In the genomic region with DNA sequence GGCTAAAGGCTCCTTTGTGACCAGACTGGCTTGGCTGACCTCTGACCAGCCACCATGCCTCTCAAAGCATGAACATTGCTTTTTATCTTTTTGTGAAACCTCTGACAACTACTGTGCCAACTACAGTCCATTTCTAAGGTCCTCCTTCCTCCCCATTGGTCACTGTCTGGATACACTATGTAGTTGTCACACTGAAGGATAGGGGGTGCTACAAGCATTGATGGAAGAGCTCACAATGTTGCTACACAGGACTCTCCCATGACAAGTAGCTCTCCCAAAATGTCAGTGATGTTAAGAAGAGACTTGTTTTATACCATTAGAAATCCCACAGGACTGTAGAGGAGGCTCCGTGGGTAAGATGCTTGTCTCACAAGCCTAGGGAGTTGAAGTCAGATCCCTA, we compare ENCODE assay signal across 22 mouse cellular contexts.
DNase-seq lines count a peak whose midpoint lies in the region; ATAC-seq and TF ChIP-seq lines count a peak whose summit lies in the region.
"Had no signal": no experiment of that assay in that cellular context is flagged by ENCODE, and none has a peak within 500 bp of the region (broad histone marks: within the 10 kb centered on the region; RNA-seq: fewer than 3 reads in every experiment).

No protein-coding gene starts in this region.

- H3K9ac ChIP-seq in kidney, postnatal 0 days (ENCODE audit: low read depth, low read length): no peak overlapping the region
- H3K9ac ChIP-seq: forebrain, embryonic 13.5 days; heart, embryonic 13.5 days; midbrain, embryonic 12.5 days; neural tube, embryonic 13.5 days had no signal

- no peak overlapping the region for H3K27ac ChIP-seq in kidney, postnatal 0 days
- H3K27ac ChIP-seq: forebrain, embryonic 13.5 days; heart, embryonic 13.5 days; midbrain, embryonic 12.5 days; neural tube, embryonic 13.5 days had no signal

- peak; percentile 54 for DNase-seq in embryo, embryonic 10 days (ENCODE audit: low spot score)
- no peak for DNase-seq in embryo, embryonic 9.5 days (ENCODE audit: extremely low spot score)
- no peak for DNase-seq in kidney, postnatal 0 days (ENCODE audit: low spot score)
- DNase-seq in kidney, postnatal 14 days: no peak
- peak; percentile 13 for DNase-seq in lung, postnatal 36 days
- DNase-seq in lung, postnatal 25 days (ENCODE audit: low spot score): no peak
- DNase-seq in kidney, adult 11 months: no peak
- DNase-seq: cerebellum, adult 18-20 months; cerebellum, postnatal 36 days; kidney, adult 18-20 months; kidney, postnatal 25 days; layer of hippocampus, adult 9-11 months; right cerebral cortex, adult 18-20 months; thymus, postnatal 14 days had no signal

- WGBS in kidney, postnatal 0 days: 76% methylated on average over 1 of the region's 1 CpGs

- peaks cover 6% of the 10 kb centered on the region; the same call in 1 of the 2 replicates for H3K4me1 ChIP-seq in kidney, postnatal 0 days (replicated peaks; ENCODE audit: insufficient read depth, low read length)

- H3K4me3 ChIP-seq in kidney, postnatal 0 days (replicated peaks; ENCODE audit: low read depth, low read length): no peak overlapping the region
- H3K4me3 ChIP-seq: erythroblast, embryonic 14.5 days; forebrain, embryonic 13.5 days; heart, embryonic 13.5 days; midbrain, embryonic 12.5 days; neural tube, embryonic 13.5 days had no signal

- no peaks in the 10 kb centered on the region for H3K27me3 ChIP-seq in kidney, postnatal 0 days (ENCODE audit: insufficient read depth, low read length)
- H3K27me3 ChIP-seq: heart, embryonic 13.5 days had no signal

- no peak overlapping the region for H3K4me2 ChIP-seq in kidney, postnatal 0 days (ENCODE audit: low read length)
- H3K4me2 ChIP-seq: forebrain, embryonic 13.5 days; heart, embryonic 13.5 days; liver, embryonic 11.5 days; midbrain, embryonic 12.5 days; neural tube, embryonic 13.5 days had no signal

- H3K9me3 ChIP-seq in kidney, postnatal 0 days (replicated peaks; ENCODE audit: low read length): no peaks in the 10 kb centered on the region
- H3K9me3 ChIP-seq: forebrain, embryonic 13.5 days; heart, embryonic 13.5 days; midbrain, embryonic 12.5 days; neural tube, embryonic 13.5 days had no signal

- no peaks in the 10 kb centered on the region for H3K36me3 ChIP-seq in kidney, postnatal 0 days (ENCODE audit: insufficient read depth, low read length)
- H3K36me3 ChIP-seq: heart, embryonic 13.5 days; midbrain, embryonic 12.5 days; neural tube, embryonic 13.5 days had no signal

- no peak for ATAC-seq in kidney, postnatal 0 days (replicated peaks; ENCODE audit: low FRiP score, low read depth)
- ATAC-seq in erythroblast, adult 5-6 weeks (replicated peaks; ENCODE audit: low FRiP score, poor library complexity, severe bottlenecking): no peak
- ATAC-seq: CD4-positive, CD25-positive, alpha-beta regulatory T cell, adult 4 months; forebrain, embryonic 13.5 days had no signal

- peak; percentile 27; the same call in 1 of the 2 replicates for TF ChIP-seq CTCF in kidney, postnatal 0 days (IDR thresholded peaks at IDR 0.05; ENCODE audit: low read depth)

Comparison
In these comparisons a context has a peak if more than half of its experiments do, and no peak if none do; other contexts are left out.
1. DNase-seq: peak in embryo, embryonic 10 days (single experiment) and lung, postnatal 36 days (single experiment); none in embryo, embryonic 9.5 days (single experiment), kidney, postnatal 0 days (single experiment), kidney, postnatal 14 days (single experiment), lung, postnatal 25 days (single experiment) and kidney, adult 11 months (single experiment).